Comparison of ENCODE assay signal across 8 mouse cellular contexts in genomic region chr2:170147661-170148153, GRCm38 (mm10). TPM values are rescaled to one million over a fixed set of nuclear protein-coding genes. Genes with fewer than 3 reads are reported as not detected.
DNase-seq lines count a peak whose midpoint lies in the region; ATAC-seq and TF ChIP-seq lines count a peak whose summit lies in the region.

Gene Zfp217 (minus strand): TSS chr2:170148103.

- TF ChIP-seq CTCF in CH12.LX (conservative IDR thresholded peaks at IDR 0.05 in 1 of 2, IDR thresholded peaks at IDR 0.05 in 1 of 2; ENCODE audit: low read depth in 2 of 2, low read length in 2 of 2), result no peak
- TF ChIP-seq CTCF in heart, adult 2 months (IDR thresholded peaks at IDR 0.05), result peak; percentile 53
- TF ChIP-seq CTCF in forebrain, postnatal 0 days (IDR thresholded peaks at IDR 0.05; ENCODE audit: low read depth), result no peak

- H3K9ac ChIP-seq in CH12.LX (ENCODE audit: insufficient read depth, low read depth), result peak within 1 kb of the TSS; percentile 31; the same call in 1 of the 2 replicates
- H3K9ac ChIP-seq in heart, adult 2 months (ENCODE audit: low read depth, low read length), result peak within 1 kb of the TSS; percentile 50; the same call in 1 of the 2 replicates
- H3K9ac ChIP-seq in forebrain, postnatal 0 days, result no peak within 1 kb of the TSS

- DNase-seq in CH12.LX (ENCODE audit: extremely low read depth), result no peak
- peak; percentile 52 for DNase-seq in adipocyte (ENCODE audit: low spot score)
- DNase-seq in heart, adult 2 months, result peak in 1 of 2 experiments; percentile 73
- DNase-seq in kidney, postnatal 25 days, result peak; percentile 39 to 41
- DNase-seq in left cerebral cortex, postnatal 36 days (ENCODE audit: low spot score in 2 of 2), result no peak
- no peak for DNase-seq in forebrain, postnatal 0 days
- no peak for DNase-seq in frontal cortex, adult 2 months (ENCODE audit: extremely low spot score in 1 of 2, low spot score in 1 of 2)

- TF ChIP-seq EP300 in CH12.LX (IDR thresholded peaks at IDR 0.05; ENCODE audit: low read length), result no peak; the same call in 1 of the 2 replicates
- TF ChIP-seq EP300 in heart, adult 2 months (IDR thresholded peaks at IDR 0.05; ENCODE audit: insufficient read depth, low read depth, low read length), result peak; percentile 63; the same call in 1 of the 2 replicates

- WGBS in heart, adult 2 months, result 11% methylated on average over 14 of the region's 14 CpGs
- WGBS in forebrain, postnatal 0 days, result 69% methylated on average over 14 of the region's 14 CpGs

- peak within 1 kb of the TSS; percentile 16; the same call in 1 of the 2 replicates for H3K27ac ChIP-seq in CH12.LX (ENCODE audit: insufficient read depth, low read depth)
- peak within 1 kb of the TSS; percentile 81 for H3K27ac ChIP-seq in heart, adult 2 months
- no peak within 1 kb of the TSS for H3K27ac ChIP-seq in forebrain, postnatal 0 days (ENCODE audit: low read depth, low read length)

- H3K79me2 ChIP-seq in CH12.LX (replicated peaks; ENCODE audit: control insufficient read depth, extremely low read depth, insufficient read depth, poor library complexity, severe bottlenecking), result no peaks in the 10 kb centered on the region
- H3K79me2 ChIP-seq in heart, adult 2 months (replicated peaks; ENCODE audit: control insufficient read depth, insufficient read depth, low read length), result no peaks in the 10 kb centered on the region

- in situ Hi-C loops in CH12.LX (cut with MboI; ENCODE audit: low pct_ligation_motif_present, low pct_unique_long_range_greater_than_20kb, low sequenced_read_pairs), result no loop called here

- no peak for TF ChIP-seq POLR2A in CH12.LX (IDR thresholded peaks at IDR 0.05; ENCODE audit: low read depth, low read length)
- peak; percentile 47; the same call in 1 of the 2 replicates for TF ChIP-seq POLR2A in heart, adult 2 months (IDR thresholded peaks at IDR 0.05; ENCODE audit: insufficient read depth, low read depth, low read length)

- TF ChIP-seq RAD21 in CH12.LX (IDR thresholded peaks at IDR 0.05; ENCODE audit: low read depth, low read length), result no peak

- H3K27me3 ChIP-seq in CH12.LX (replicated peaks), result no peaks in the 10 kb centered on the region
- no peaks in the 10 kb centered on the region for H3K27me3 ChIP-seq in heart, adult 2 months (ENCODE audit: control insufficient read depth, insufficient read depth, low read length)
- H3K27me3 ChIP-seq in forebrain, postnatal 0 days (ENCODE audit: insufficient read depth, low read length), result no peaks in the 10 kb centered on the region

- peaks cover 4 to 27% of the 10 kb centered on the region in 2 experiments; a peak in 3 of 4 replicates for H3K4me1 ChIP-seq in CH12.LX (ENCODE audit: control insufficient read depth in 1 of 2, insufficient read depth in 2 of 2)
- H3K4me1 ChIP-seq in heart, adult 2 months (ENCODE audit: control insufficient read depth, insufficient read depth, low read length), result peaks cover 6% of the 10 kb centered on the region
- H3K4me1 ChIP-seq in forebrain, postnatal 0 days (ENCODE audit: insufficient read depth), result no peaks in the 10 kb centered on the region

- no peaks in the 10 kb centered on the region for H3K9me3 ChIP-seq in CH12.LX (replicated peaks; ENCODE audit: low read length)
- no peaks in the 10 kb centered on the region for H3K9me3 ChIP-seq in forebrain, postnatal 0 days (ENCODE audit: low read length)

- intact Hi-C loops in heart, adult 2 months (cut with DNase I), result no loop called here
- intact Hi-C loops in left cerebral cortex, postnatal 36 days (cut with DNase I), result no loop called here

- peak within 1 kb of the TSS; percentile 48 for H3K4me2 ChIP-seq in CH12.LX (ENCODE audit: insufficient read depth, low read depth, poor library complexity, severe bottlenecking)
- H3K4me2 ChIP-seq in forebrain, postnatal 0 days (ENCODE audit: low read depth), result no peak within 1 kb of the TSS

- peak; percentile 54; the same call in 1 of the 2 replicates for ATAC-seq in monocyte, adult 5-6 weeks (replicated peaks; ENCODE audit: insufficient number of reproducible peaks, low FRiP score, low TSS enrichment, poor library complexity, severe bottlenecking)
- no peak for ATAC-seq in forebrain, postnatal 0 days

- H3K36me3 ChIP-seq in CH12.LX (replicated peaks in 1 of 2; ENCODE audit: control insufficient read depth in 1 of 2, insufficient read depth in 1 of 2, low read length in 1 of 2), result no peaks in the 10 kb centered on the region
- H3K36me3 ChIP-seq in heart, adult 2 months (ENCODE audit: control insufficient read depth, insufficient read depth, low read length), result 0 out of 2 replicates have a peak, but pooled peaks cover 3% of the 10 kb centered on the region
- no peaks in the 10 kb centered on the region for H3K36me3 ChIP-seq in forebrain, postnatal 0 days (ENCODE audit: insufficient read depth)

- dilution Hi-C loops in CH12.LX (cut with MboI; ENCODE audit: extremely low pct_ligation_motif_present, extremely low pct_unique_long_range_greater_than_20kb, low sequenced_read_pairs), result no loop called here

- no peak within 1 kb of the TSS for H3K4me3 ChIP-seq in CH12.LX (replicated peaks in 1 of 3; ENCODE audit: low read depth in 2 of 3, low read length in 2 of 3, poor library complexity in 1 of 3)
- H3K4me3 ChIP-seq in heart, adult 2 months, result peak within 1 kb of the TSS; percentile 23
- no peak within 1 kb of the TSS for H3K4me3 ChIP-seq in forebrain, postnatal 0 days (ENCODE audit: low read depth, low read length)

TF ChIP-seq in CH12.LX, 34 proteins besides CTCF, POLR2A, EP300 and RAD21:
- TF ChIP-seq BHLHE40 (IDR thresholded peaks at IDR 0.05; ENCODE audit: low read depth, low read length) (0 out of 2 replicates have a peak, but pooled peaks have one; percentile 8), ELF1 (IDR thresholded peaks at IDR 0.05; ENCODE audit: low read depth, low read length) (0 out of 2 replicates have a peak, but pooled peaks have one; percentile 8), NRF1 (IDR thresholded peaks at IDR 0.05; ENCODE audit: low read depth, low read length) (peak; percentile 66), IRF4 (IDR thresholded peaks at IDR 0.05; ENCODE audit: low read depth, low read length) (peak; percentile 6; the same call in 1 of the 2 replicates), SIN3A (IDR thresholded peaks at IDR 0.05; ENCODE audit: low read length) (0 out of 2 replicates have a peak, but pooled peaks have one; percentile 31), KAT2A (IDR thresholded peaks at IDR 0.05; ENCODE audit: insufficient replicate concordance, low read length) (no peak)

RNA-seq across cellular contexts. Expression of gene Zfp217, which starts in this region (rescaled TPM):
- total RNA-seq in CH12.LX (2012; rRNA removed) (9.3 and 10.0 TPM in 2 replicates), CH12.LX (2014; rRNA removed) (5.3 and 5.6 TPM in 2 replicates)
- 11.1 and 12.1 TPM in 2 replicates for polyA plus RNA-seq in CH12.LX (2012; ENCODE audit: insufficient read length, low read depth)
- total RNA-seq in heart, adult 2 months (2021), result 1 to 10 TPM; 8.9 to 9.4 TPM
- polyA plus RNA-seq in heart, adult 2 months (2012; rRNA removed), result 5.2 and 9.7 TPM in 2 replicates
- 28.3 to 57.4 TPM (median 42.9 TPM) in 3 replicates for total RNA-seq in monocyte, adult 5-6 weeks (2017)
- total RNA-seq in left cerebral cortex, postnatal 36 days (2021), result 1 to 10 TPM; 2.6 to 2.7 TPM
- total RNA-seq in forebrain, postnatal 0 days (2014; rRNA removed), result 3.3 and 3.5 TPM in 2 replicates
- polyA plus RNA-seq in forebrain, postnatal 0 days (2015; fragmentation: Nextera tagmentation; extraction: Ambion mirVana), result 0.28 and 0.64 TPM in 2 replicates
- polyA plus RNA-seq in frontal cortex, adult 2 months (2012; rRNA removed), result 1.8 and 2.4 TPM in 2 replicates

Comparison
In these comparisons a context has a peak if more than half of its experiments do, and no peak if none do; other contexts are left out.
1. DNase-seq: peak in adipocyte (single experiment) and kidney, postnatal 25 days (2 of 2); none in CH12.LX (single experiment), left cerebral cortex, postnatal 36 days (0 of 2), forebrain, postnatal 0 days (single experiment) and frontal cortex, adult 2 months (0 of 2).